Mouse (Mus musculus) brain, embryonic 14.5 days (tissue): Measurements from ENCODE around the gene Alk.

Source experiments
- CTCF ChIP-seq: fragments of 200-500 bp; IDR thresholded peaks from 2 replicates; pipeline ENCODE4 v1.5.1; 2012; ENCODE audit warnings: inconsistent platforms, mild to moderate bottlenecking, moderate library complexity, borderline replicate concordance; ENCODE audit not compliant: insufficient read depth, insufficient read length; ENCODE audit errors: extremely low read depth
- POLR2A ChIP-seq: fragments of 200-500 bp; IDR thresholded peaks from 2 replicates; pipeline ENCODE4 v1.6.1; 2012; ENCODE audit warnings: mild to moderate bottlenecking, inconsistent platforms, borderline replicate concordance; ENCODE audit not compliant: poor library complexity, insufficient read depth, insufficient read length, severe bottlenecking; ENCODE audit errors: extremely low read depth

DNA sequence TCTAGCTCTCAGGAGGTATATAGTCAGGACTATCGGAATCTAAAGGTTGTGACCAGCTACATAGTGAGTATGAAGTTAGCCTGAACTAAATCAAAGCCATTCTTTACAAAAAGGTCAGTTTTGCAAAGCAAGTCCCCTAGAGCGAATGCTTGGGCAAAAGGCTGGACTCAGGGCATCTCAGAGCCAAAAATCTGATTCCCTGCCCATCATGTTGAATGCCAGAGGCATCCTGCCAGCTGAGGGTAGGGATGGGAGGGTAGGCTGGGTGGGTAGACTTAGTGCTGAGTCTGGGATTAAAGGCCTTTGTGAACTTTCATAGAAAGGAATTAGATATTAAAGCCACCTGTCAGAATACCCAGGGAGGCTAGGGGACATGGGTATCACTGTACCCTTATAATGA lies 594.6 kb downstream of the Alk start:
- TF ChIP-seq CTCF (no peak), POLR2A (no peak)
